Mouse (Mus musculus): ENCODE results near the gene Nmu.

Nmu gene

GRCm38 (mm10) chr5:76363453-76364104 is at the start of gene Nmu:
Nmu (minus strand) TSS chr5:76363788.
- no peak for DNase-seq (ENCODE audit: low spot score in 2 of 2)

- DNase-seq (ENCODE audit: low spot score in 2 of 2) = no peak
Observed at GRCm38 (mm10) chr5:76411697-76412096, 48.1 kb upstream of the Nmu start.

GRCm38 (mm10) chr5:76394382-76394781 is 30.8 kb upstream of the Nmu start:
- DNase-seq (ENCODE audit: low spot score in 2 of 2) = no peak

- no peak for DNase-seq (ENCODE audit: low spot score in 2 of 2)
Observed at GRCm38 (mm10) chr5:76389041-76389795, 25.6 kb upstream of the Nmu start.

GRCm38 (mm10) chr5:76388474-76388873 is 24.9 kb upstream of the Nmu start:
- no peak for DNase-seq (ENCODE audit: low spot score in 2 of 2)

GRCm38 (mm10) chr5:76383673-76384072 is 20.1 kb upstream of the Nmu start:
- DNase-seq (ENCODE audit: low spot score in 2 of 2) = no peak

GRCm38 (mm10) chr5:76381836-76382235 is 18.2 kb upstream of the Nmu start:
- DNase-seq (ENCODE audit: low spot score in 2 of 2) = no peak

- DNase-seq (ENCODE audit: low spot score in 2 of 2) = no peak
Observed at GRCm38 (mm10) chr5:76379216-76379615, 15.6 kb upstream of the Nmu start.

- no peak for DNase-seq (ENCODE audit: low spot score in 2 of 2)
Observed at GRCm38 (mm10) chr5:76369215-76369840, 5.7 kb upstream of the Nmu start.

- DNase-seq (ENCODE audit: low spot score in 2 of 2) = no peak
Observed at GRCm38 (mm10) chr5:76365406-76365805, 1.8 kb upstream of the Nmu start.

- DNase-seq (ENCODE audit: low spot score in 2 of 2) = no peak
Observed at GRCm38 (mm10) chr5:76360786-76361185, 2.8 kb downstream of the Nmu start.

- no peak for DNase-seq (ENCODE audit: low spot score in 2 of 2)
Observed at GRCm38 (mm10) chr5:76360057-76360456, 3.5 kb downstream of the Nmu start.

GRCm38 (mm10) chr5:76351953-76352611 is 11.5 kb downstream of the Nmu start:
- no peak for DNase-seq (ENCODE audit: low spot score in 2 of 2)

- DNase-seq (ENCODE audit: low spot score in 2 of 2) = no peak
Observed at GRCm38 (mm10) chr5:76351537-76351936, 12.1 kb downstream of the Nmu start.

GRCm38 (mm10) chr5:76346137-76346536 is 17.5 kb downstream of the Nmu start:
- no peak for DNase-seq (ENCODE audit: low spot score in 2 of 2)

- DNase-seq (ENCODE audit: low spot score in 2 of 2) = no peak
Observed at GRCm38 (mm10) chr5:76340931-76341330, 22.7 kb downstream of the Nmu start.

GRCm38 (mm10) chr5:76337100-76337499 is 26.5 kb downstream of the Nmu start:
- DNase-seq (ENCODE audit: low spot score in 2 of 2) = no peak

GRCm38 (mm10) chr5:76333833-76334232 is 29.8 kb downstream of the Nmu start:
- no peak for DNase-seq (ENCODE audit: low spot score in 2 of 2)

GRCm38 (mm10) chr5:76330953-76331352 is 32.6 kb downstream of the Nmu start, which contains the start of gene Pdcl2:
Pdcl2 (minus strand) TSS chr5:76331156.
- DNase-seq (ENCODE audit: low spot score in 2 of 2) = no peak

- DNase-seq (ENCODE audit: low spot score in 2 of 2) = no peak
Observed at GRCm38 (mm10) chr5:76327296-76327695, 36.3 kb downstream of the Nmu start.

- DNase-seq (ENCODE audit: low spot score in 2 of 2) = no peak
Observed at GRCm38 (mm10) chr5:76325113-76325512, 38.5 kb downstream of the Nmu start.
